Mouse (Mus musculus) adrenal gland, adult 2 months (tissue): ENCODE data around the gene Zbtb39. TPM values are rescaled to one million over a fixed set of nuclear protein-coding genes. Genes with fewer than 3 reads are reported as not detected.

Experiments used
- DNase-seq: peaks from one replicate; pipeline ENCODE4 v3.0.0; 2021
- long read RNA-seq: library from polyadenylated mRNA; stranded (forward); transcript quantifications from one replicate; pipeline ENCODE4 v2.0.0, GENCODE M21; 2021
- polyA plus RNA-seq: library from polyadenylated mRNA; depleted of rRNA; stranded (reverse); fragments of >200 nt; gene quantifications from 2 replicates; pipeline ENCODE4 v1.2.3, GENCODE M21; 2012; rRNA removed
- total RNA-seq, 2 experiments: library from RNA; stranded (reverse); gene quantifications; 2 replicates each; pipeline ENCODE4 v1.2.3; 2021

Zbtb39 gene
- total RNA-seq (10 to 100 TPM; 11.0 to 11.8 TPM), polyA plus RNA-seq (5.6 and 5.8 TPM in 2 replicates)
- long read RNA-seq, result 0 reads

- DNase-seq, result peak; percentile 90
Observed at GRCm38 (mm10) chr10:127739083-127739660, at the start of gene Zbtb39. Gene Zbtb39 (plus strand): TSS chr10:127739538.

DNA sequence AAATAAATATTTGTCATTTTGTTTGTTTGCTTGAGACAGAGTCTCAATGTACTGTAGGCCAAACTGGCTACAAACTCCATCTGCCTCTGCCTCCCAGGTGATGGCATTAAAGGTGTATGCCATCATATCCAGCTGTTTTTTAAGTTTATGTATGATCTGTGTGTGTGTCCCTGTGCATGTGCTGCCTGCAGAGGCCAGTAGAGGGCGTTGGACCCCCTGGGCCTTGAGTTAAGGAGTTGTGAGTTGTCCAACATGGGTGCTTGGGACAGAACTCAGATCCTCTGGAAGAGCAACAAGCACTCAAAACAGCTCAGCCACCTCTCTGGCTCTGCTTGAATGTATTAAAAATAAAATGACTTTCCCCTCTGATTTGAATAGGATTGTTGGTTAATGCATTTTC is 48.3 kb upstream of the Zbtb39 start:
- no peak for DNase-seq

DNA sequence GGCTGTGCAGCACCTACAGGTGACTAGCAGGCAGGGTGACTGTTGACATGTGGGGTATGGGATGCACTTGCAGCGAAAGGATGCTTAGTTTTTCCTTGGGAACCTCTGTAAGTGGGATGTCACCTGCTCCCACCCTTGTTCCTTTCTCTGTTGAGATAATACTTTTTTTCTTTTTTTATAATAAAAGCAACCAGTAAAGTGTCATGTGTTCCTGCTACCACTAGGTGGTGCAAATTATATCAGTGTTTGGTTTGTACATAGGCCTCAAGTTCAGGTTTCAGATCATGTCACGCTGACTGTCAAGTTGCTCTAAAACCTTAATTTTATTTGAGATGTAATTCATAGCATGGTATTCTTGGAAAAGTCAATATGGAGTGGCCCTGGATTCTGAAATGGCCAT is 44.7 kb upstream of the Zbtb39 start:
- DNase-seq, result no peak

GRCm38 (mm10) chr10:127695775-127696174 is 43.6 kb upstream of the Zbtb39 start:
- peak; percentile 78 for DNase-seq

GRCm38 (mm10) chr10:127698966-127699365 is 40.4 kb upstream of the Zbtb39 start:
- peak; percentile 88 for DNase-seq

GRCm38 (mm10) chr10:127703299-127703698 is 36.0 kb upstream of the Zbtb39 start:
- no peak for DNase-seq

GRCm38 (mm10) chr10:127704293-127704692 is 35.0 kb upstream of the Zbtb39 start:
- DNase-seq, result no peak

- DNase-seq, result no peak
Observed at GRCm38 (mm10) chr10:127704766-127705220, 34.5 kb upstream of the Zbtb39 start, which contains the start of gene Myo1a. Gene Myo1a (plus strand): TSS chr10:127705170.

DNA sequence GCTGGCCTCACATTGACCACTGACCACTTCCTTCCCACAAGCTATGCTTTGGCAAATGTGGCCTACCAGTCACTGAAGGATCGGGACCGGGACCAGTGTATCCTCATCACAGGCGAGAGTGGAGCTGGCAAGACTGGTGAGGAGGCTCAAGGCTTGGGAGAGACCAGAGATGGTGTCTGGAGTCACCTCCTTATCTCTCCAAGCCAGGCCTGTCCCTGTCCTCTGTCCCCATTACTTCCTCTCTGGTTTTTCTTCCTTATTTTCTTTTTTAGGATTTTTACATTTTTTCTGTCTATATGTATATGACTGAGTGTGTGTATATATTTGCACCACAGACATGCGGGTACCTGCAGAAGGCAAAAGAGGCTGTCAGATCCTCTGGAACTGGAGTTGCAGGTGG is 33.6 kb upstream of the Zbtb39 start:
- DNase-seq, result no peak

DNA sequence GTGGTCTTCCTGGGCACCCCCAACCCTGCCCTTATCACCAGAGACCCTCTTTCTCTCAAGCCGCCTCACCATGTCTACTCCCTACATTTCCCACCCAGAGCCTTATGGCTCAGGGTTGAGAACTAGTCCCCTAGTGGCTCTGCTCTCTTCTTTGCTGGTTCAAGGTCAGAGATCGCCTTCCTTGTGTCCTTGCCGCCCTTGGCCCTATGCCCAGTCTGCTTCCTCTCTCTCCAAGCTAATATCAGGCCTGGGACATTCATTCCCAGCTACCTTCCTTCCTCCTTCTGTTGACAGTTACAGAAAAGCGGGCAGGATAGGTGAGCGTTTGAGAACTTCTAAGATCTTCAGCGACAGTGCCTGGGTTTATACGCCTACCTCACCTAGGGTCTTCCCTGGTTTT is 31.6 kb upstream of the Zbtb39 start:
- peak; percentile 87 for DNase-seq

DNA sequence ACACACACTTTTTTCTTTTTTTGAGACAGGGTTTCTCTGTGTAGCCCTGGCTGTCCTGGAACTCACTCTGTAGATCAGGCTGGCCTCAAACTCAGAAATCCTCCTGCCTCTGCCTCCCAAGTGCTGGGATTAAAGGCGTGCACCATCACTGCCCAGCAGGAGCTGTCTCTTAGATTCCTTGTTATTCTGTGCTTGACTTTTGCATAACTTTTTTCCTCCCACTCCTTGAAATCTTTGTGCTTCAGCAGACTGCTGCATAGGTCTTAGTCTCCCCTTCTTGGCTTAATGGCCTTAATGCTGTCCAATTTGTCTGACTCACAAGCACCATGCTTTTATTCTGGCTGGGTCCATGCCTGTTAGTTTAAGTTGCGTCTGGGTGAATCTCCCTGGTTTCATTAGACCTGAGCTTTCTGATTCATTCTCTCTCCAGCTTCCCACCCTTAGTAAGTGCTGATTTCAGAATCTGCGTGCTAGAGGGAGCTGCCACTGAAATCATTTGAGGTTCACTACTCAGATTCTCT is 30.4 kb upstream of the Zbtb39 start:
- peak; percentile 44 for DNase-seq

DNA sequence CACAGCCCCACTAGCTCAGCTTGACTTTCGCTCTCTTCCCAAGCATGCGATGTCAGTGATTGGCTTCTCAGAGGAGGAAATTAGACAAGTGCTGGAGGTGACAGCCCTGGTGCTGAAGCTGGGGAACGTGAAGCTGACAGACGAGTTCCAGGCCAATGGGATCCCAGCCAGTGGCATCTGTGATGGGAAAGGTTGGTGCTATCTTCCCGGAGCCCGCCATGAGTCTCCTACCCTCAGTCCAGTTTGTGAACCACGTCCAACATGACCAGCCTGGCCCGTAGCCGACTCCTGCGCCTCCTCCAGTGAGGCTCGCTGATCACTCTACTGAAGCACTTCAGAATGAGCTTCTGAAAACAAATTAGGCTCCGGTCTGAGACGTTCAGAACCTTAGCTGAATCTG is 29.0 kb upstream of the Zbtb39 start:
- DNase-seq, result no peak

GRCm38 (mm10) chr10:127712736-127713135 is 26.6 kb upstream of the Zbtb39 start:
- no peak for DNase-seq

- no peak for DNase-seq
Observed at GRCm38 (mm10) chr10:127721671-127722418, 17.5 kb upstream of the Zbtb39 start.

DNA sequence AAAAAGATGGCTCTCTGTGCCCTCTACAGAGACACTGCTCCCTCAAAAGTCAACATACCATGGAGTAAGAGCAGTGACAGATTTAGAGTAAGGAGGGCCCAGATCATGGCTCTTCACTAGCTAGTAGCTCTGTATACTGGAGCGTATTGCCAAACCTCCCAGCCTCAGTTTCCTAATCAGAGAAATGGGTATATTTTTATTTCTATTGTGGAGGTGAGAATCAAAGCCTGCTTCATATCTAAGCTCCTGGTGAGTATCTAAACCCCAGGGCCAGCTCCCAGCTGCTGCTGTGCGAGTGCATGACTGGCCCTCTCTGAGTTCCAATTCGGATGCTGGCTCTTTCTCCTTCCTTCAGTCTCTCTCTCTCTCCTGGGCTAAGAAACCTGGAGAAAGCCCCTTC is 15.2 kb upstream of the Zbtb39 start, which contains the start of gene Tac2:
TSS of gene Tac2 (plus strand) at position 301 of the 400 bp plus-strand sequence.
- no peak for DNase-seq

DNA sequence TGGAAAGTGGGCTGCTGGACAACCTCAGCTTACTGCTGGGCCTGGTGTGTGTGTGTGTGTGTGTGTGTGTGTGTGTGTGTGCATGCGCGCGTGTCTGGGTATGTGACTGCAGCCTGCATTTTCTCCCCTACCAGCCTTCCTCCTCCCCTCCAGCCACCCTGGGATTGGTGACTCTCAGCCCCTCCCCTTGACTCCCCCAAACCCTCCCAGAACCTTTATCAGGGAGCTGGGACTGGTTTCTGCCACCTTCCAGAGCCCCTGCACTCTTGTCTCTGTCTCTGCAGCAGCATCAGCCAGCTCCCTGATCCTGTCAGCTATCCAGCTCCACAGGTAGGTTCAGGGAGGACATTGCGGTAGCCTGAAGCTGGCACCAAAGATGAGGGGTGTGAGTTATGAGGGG is 14.2 kb upstream of the Zbtb39 start:
- DNase-seq, result no peak

DNA sequence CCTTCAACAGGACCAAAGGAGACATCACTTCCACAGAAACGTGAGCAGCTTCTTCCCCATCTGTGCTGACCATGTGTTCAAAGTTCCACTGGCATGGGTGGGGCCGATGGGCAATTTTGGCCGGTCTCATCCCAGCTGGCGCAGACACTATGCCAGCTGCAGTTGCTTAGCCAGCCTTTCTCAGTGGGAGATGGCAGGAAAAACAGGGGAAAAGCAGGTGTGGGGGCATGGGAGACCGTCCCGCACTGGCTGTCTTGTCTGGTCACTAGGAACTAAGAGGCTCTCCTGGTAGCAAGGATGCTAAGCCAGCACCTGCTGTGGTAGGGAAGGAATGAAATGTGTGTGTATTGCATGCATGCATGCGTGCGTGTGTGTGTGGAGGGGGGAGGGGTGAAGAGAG is 10.9 kb upstream of the Zbtb39 start:
- no peak for DNase-seq

GRCm38 (mm10) chr10:127730285-127730932 is 8.9 kb upstream of the Zbtb39 start:
- DNase-seq, result no peak

DNA sequence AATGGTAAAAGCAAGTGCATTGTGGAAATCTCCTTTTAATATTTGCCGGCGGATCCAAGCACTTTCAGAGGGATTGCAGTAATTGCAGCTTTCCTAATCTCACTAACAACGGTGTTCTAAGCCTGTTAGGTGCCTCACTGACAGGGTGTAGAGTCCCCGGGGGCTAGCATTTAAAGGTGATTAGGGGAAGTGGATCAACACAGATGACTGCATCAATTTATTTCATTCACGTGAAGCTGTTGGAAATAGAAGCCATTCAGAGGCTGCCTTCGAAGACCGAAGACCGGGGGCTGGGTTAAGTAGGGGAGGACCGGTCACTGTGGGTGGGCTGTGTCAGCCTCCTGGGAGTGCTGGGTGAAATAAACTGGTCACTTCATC is 8.4 kb upstream of the Zbtb39 start:
- DNase-seq, result no peak

GRCm38 (mm10) chr10:127731397-127731796 is 7.9 kb upstream of the Zbtb39 start:
- DNase-seq, result no peak

- DNase-seq, result no peak
Observed at GRCm38 (mm10) chr10:127734434-127734833, 4.9 kb upstream of the Zbtb39 start.

GRCm38 (mm10) chr10:127736266-127736665 is 3.1 kb upstream of the Zbtb39 start:
- DNase-seq, result no peak

DNA sequence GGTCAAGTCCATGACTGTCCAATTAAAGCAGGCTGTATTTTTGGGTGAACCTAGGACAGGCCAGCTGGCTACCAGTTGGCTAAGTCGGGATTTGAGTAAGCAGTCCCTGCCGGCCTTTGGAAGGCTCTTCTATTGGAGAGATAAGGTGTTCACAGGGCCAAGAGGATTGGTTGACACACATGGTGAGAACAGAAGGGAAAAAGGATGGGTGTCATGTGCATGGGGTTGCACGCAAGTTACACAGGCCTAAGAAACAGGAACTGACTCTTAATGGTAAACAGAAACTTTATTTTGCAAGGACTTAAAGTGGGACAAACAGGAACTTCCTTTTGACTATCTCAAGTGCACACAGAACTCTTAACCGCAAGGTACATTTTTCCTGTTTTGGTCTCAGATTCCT is 2.4 kb upstream of the Zbtb39 start:
- no peak for DNase-seq
